Mouse (Mus musculus) brain, embryonic 18.5 days (tissue): ENCODE data around the gene Vmn1r116.
"Not testable (repeated sequence)": the region's sequence is repeated elsewhere in the genome, so short reads cannot be mapped to it uniquely, and the experiment has no call there.

ENCODE experiments used
- DNase-seq: peaks from one replicate; pipeline ENCODE4 v3.0.0-alpha.2; 2012; ENCODE audit warnings: low read depth, low spot score

Vmn1r116 gene

DNA sequence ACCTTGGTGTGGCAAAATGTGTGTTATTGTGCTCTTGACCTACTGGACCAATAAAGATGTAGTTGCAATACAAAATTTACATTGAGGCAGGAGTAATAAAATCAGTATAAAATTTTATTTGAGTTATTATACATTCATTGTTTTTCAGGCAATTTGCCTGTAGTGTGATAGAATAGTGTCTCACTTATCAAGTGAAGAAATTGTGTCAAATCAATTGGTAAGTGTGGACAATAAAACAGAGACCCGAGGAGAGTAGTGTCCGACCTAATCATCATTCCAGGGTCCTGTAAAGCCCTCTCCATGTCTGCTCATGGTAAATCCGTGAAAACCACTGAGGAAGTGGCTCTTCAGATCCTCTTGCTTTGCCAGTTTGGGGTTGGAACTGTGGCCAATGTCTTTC, at the start of gene Vmn1r116:
TSS of gene Vmn1r116 (plus strand) at position 301 of the 400 bp plus-strand sequence.
- DNase-seq, result not testable (repeated sequence)

GRCm38 (mm10) chr7:20844885-20845284, 27.2 kb upstream of the Vmn1r116 start, which contains the start of gene Vmn1r115:
Gene Vmn1r115 (minus strand): TSS chr7:20844985.
- DNase-seq, result not testable (repeated sequence)

DNA sequence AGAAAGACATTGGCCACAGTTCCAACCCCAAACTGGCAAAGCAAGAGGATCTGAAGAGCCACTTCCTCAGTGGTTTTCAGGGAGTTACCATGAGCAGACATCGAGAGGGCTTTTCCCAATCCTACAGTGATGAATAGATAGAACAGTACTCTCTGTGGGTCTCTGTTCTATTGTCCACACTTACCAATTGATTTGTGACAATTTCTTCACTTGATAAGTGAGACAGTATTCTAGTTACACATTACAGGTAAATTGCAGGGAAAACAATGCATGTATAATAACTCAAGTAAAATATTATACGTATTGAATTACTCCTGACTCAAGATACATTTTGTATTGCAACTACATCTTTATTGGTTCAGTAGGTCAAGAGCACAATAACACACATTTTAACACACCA, 12.0 kb downstream of the Vmn1r116 start, which contains the start of gene Vmn1r117:
TSS of gene Vmn1r117 (minus strand) at position 101 of the 400 bp plus-strand sequence.
- DNase-seq, result not testable (repeated sequence)

GRCm38 (mm10) chr7:20912247-20912646, 40.2 kb downstream of the Vmn1r116 start, which contains the start of gene Vmn1r118:
Gene Vmn1r118 (minus strand): TSS chr7:20912347.
- DNase-seq, result not testable (repeated sequence)
